Mouse (Mus musculus): ENCODE measurements at regions not wholly inside any gene's neighbourhood (a gene's known extent, or its start where the extent isn't known, plus 50 kb on each side); places are given as distances from the start of the nearest gene placed in this dataset.

GRCm38 (mm10) chr1:30061242-30061641 lies 812.5 kb downstream of the Phf3 start:
- Histone ChIP-seq H3K4me1 (ENCODE audit: control insufficient read depth, insufficient read depth, low read length) (no peaks in the 10 kb centered on the region), H3K4me3 (ENCODE audit: low read length) (no peak overlapping the region), H3K9ac (ENCODE audit: low read depth, low read length) (no peak overlapping the region), H3K4me2 (replicated peaks; ENCODE audit: low read depth, low read length) (no peak overlapping the region), H3K9me3 (ENCODE audit: control insufficient read depth, low read length) (no peaks in the 10 kb centered on the region), H3K27me3 (ENCODE audit: control insufficient read depth, insufficient read depth, low read length) (no peaks in the 10 kb centered on the region), H3K27ac (ENCODE audit: low read depth, low read length) (no peak overlapping the region), H3K36me3 (ENCODE audit: control insufficient read depth, insufficient read depth, low read length) (no peaks in the 10 kb centered on the region)
- ATAC-seq (ENCODE audit: low FRiP score, low TSS enrichment) = no peak
- WGBS = 82% methylated on average over 2 of the region's 2 CpGs

DNA sequence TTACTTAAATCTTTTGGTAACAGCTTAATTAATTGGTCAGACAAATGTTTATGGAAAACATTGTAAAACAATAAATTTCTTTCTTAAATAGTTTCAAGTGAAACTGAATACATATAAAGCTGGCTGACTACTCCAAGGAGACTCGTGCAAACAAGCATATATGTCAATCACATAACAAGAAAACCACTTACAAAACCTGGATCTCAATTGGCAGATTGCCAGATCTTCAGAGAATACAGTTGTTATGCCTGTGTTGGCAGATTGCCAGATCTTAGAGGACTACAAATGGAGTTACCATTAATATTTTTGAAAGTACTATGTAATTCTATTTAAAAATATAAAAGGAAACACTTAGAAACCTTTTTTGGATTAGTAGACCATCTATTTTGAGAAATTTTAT lies 812.9 kb downstream of the Phf3 start:
- no peaks in the 10 kb centered on the region for H3K9me3 ChIP-seq (ENCODE audit: control insufficient read depth, low read length)
- no peak overlapping the region for H3K27ac ChIP-seq (ENCODE audit: low read depth, low read length)
- no peak overlapping the region for H3K4me3 ChIP-seq (ENCODE audit: low read length)
- no peak overlapping the region for H3K9ac ChIP-seq (ENCODE audit: low read depth, low read length)
- no peaks in the 10 kb centered on the region for H3K27me3 ChIP-seq (ENCODE audit: control insufficient read depth, insufficient read depth, low read length)
- WGBS = 4% methylated on average over 1 of the region's 1 CpGs
- no peaks in the 10 kb centered on the region for H3K36me3 ChIP-seq (ENCODE audit: control insufficient read depth, insufficient read depth, low read length)
- no peak overlapping the region for H3K4me2 ChIP-seq (replicated peaks; ENCODE audit: low read depth, low read length)
- H3K4me1 ChIP-seq (ENCODE audit: control insufficient read depth, insufficient read depth, low read length) = no peaks in the 10 kb centered on the region
- ATAC-seq (ENCODE audit: low FRiP score, low TSS enrichment) = peak; percentile 78

- H3K27me3 ChIP-seq (ENCODE audit: control insufficient read depth, insufficient read depth, low read length) = no peaks in the 10 kb centered on the region
- H3K4me2 ChIP-seq (replicated peaks; ENCODE audit: low read depth, low read length) = no peak overlapping the region
- no peaks in the 10 kb centered on the region for H3K9me3 ChIP-seq (ENCODE audit: control insufficient read depth, low read length)
- no peak for ATAC-seq (ENCODE audit: low FRiP score, low TSS enrichment)
- H3K9ac ChIP-seq (ENCODE audit: low read depth, low read length) = no peak overlapping the region
- no peak overlapping the region for H3K27ac ChIP-seq (ENCODE audit: low read depth, low read length)
- no peaks in the 10 kb centered on the region for H3K36me3 ChIP-seq (ENCODE audit: control insufficient read depth, insufficient read depth, low read length)
- H3K4me1 ChIP-seq (ENCODE audit: control insufficient read depth, insufficient read depth, low read length) = no peaks in the 10 kb centered on the region
- no peak overlapping the region for H3K4me3 ChIP-seq (ENCODE audit: low read length)
Measured at GRCm38 (mm10) chr1:30017596-30017995, 856.1 kb downstream of the Phf3 start.

DNA sequence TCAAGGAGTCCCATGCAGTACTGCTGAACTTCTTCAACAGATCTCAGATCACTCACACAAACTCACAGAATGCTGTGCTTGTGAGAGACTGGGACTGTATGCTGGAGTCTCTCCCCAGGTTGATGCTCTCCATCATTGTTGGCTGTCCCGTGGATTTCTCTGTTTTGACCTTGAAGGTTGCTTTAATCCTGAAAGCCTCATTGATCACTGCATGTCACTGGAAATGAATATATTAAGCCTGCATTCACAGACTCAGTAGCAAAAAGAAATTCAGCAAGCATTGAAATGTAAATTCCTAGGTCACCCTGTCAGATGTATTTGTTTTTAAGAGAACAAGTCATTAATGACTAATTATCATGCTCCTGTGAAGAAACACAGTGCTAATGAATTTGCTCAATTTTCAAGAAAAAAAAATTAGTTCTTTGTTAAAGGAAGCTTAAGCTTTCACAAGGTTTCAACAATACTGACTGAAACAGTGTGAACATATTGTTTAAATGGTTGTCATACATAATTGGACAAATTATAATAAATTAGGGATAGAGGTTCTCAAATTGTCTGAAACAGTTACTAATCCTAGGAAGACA lies 864.9 kb downstream of the Phf3 start:
- no peak overlapping the region for H3K4me2 ChIP-seq (replicated peaks; ENCODE audit: low read depth, low read length)
- no peaks in the 10 kb centered on the region for H3K36me3 ChIP-seq (ENCODE audit: control insufficient read depth, insufficient read depth, low read length)
- H3K4me3 ChIP-seq (ENCODE audit: low read length) = no peak overlapping the region
- H3K9me3 ChIP-seq (ENCODE audit: control insufficient read depth, low read length) = no peaks in the 10 kb centered on the region
- no peak overlapping the region for H3K9ac ChIP-seq (ENCODE audit: low read depth, low read length)
- ATAC-seq (ENCODE audit: low FRiP score, low TSS enrichment) = no peak
- no peaks in the 10 kb centered on the region for H3K27me3 ChIP-seq (ENCODE audit: control insufficient read depth, insufficient read depth, low read length)
- no peak overlapping the region for H3K27ac ChIP-seq (ENCODE audit: low read depth, low read length)
- WGBS = 16% methylated on average over 1 of the region's 1 CpGs
- no peaks in the 10 kb centered on the region for H3K4me1 ChIP-seq (ENCODE audit: control insufficient read depth, insufficient read depth, low read length)

Measured in kidney, embryonic 14.5 days (tissue).